Mouse (Mus musculus) lung, embryonic 15.5 days (tissue): ENCODE measurements around the gene Prickle3. TPM values are rescaled to one million over a fixed set of nuclear protein-coding genes. Genes with fewer than 3 reads are reported as not detected.

Source experiments
- ATAC-seq: fragments of 200-750 bp; cut with Nextera tagmentation; 2 replicates; pipeline ENCODE4 v1.8.0; 2017; ENCODE audit warnings: moderate number of reproducible peaks, borderline replicate concordance; ENCODE audit not compliant: low FRiP score, low TSS enrichment; ENCODE audit errors: extremely low read depth
- H3K27ac ChIP-seq: fragments of 300-500 bp; sonication (generic); 2 replicates; pipeline ENCODE4 v1.5.1; 2015; ENCODE audit warnings: moderate library complexity, mild to moderate bottlenecking, inconsistent platforms
- H3K27me3 ChIP-seq: fragments of 300-500 bp; sonication (generic); 2 replicates; pipeline ENCODE4 v1.6.1; 2015; ENCODE audit warnings: inconsistent platforms
- H3K36me3 ChIP-seq: fragments of 300-500 bp; sonication (generic); 2 replicates; pipeline ENCODE4 v1.6.1; 2015; ENCODE audit warnings: inconsistent platforms
- H3K4me1 ChIP-seq: fragments of 300-500 bp; sonication (generic); 2 replicates; pipeline ENCODE4 v1.6.1; 2015; ENCODE audit warnings: inconsistent platforms
- H3K4me2 ChIP-seq: fragments of 300-500 bp; sonication (generic); 2 replicates; pipeline ENCODE4 v1.6.1; 2015; ENCODE audit warnings: inconsistent platforms, mild to moderate bottlenecking, moderate library complexity
- H3K4me3 ChIP-seq: fragments of 300-500 bp; sonication (generic); 2 replicates; pipeline ENCODE4 v1.5.1; 2015; ENCODE audit warnings: mild to moderate bottlenecking, inconsistent platforms
- H3K9ac ChIP-seq: fragments of 300-500 bp; sonication (generic); 2 replicates; pipeline ENCODE4 v1.6.1; 2015; ENCODE audit warnings: inconsistent platforms
- H3K9me3 ChIP-seq: fragments of 300-500 bp; sonication (generic); 2 replicates; pipeline ENCODE4 v1.6.1; 2016; ENCODE audit warnings: inconsistent platforms
- WGBS: fragments of 180-500 bp; shearing (Covaris S2); methylation state at CpG from one replicate; pipeline ENCODE4 v1.1.7; 2015; 5-methylcytosine and 5-hydroxymethylcytosine counted together
- polyA plus RNA-seq: library from polyadenylated mRNA; unstranded; fragments of >200 nt; fragmentation: Nextera tagmentation; extraction: Ambion mirVana; gene quantifications from 2 replicates; pipeline ENCODE4 v1.2.1, GENCODE M21; 2015

Prickle3 gene
- polyA plus RNA-seq, result 8.5 and 8.8 TPM in 2 replicates

GRCm38 (mm10) chrX:7657221-7657639 lies at the start of gene Prickle3:
Prickle3 (plus strand) TSS chrX:7657260.
- H3K4me3 ChIP-seq, result peak within 1 kb of the TSS; percentile 55
- H3K4me2 ChIP-seq, result peak within 1 kb of the TSS; percentile 60
- ATAC-seq, result peak; percentile 64; the same call in 1 of the 2 replicates
- WGBS, result 17% methylated on average over 26 of the region's 26 CpGs
- H3K27ac ChIP-seq, result peak within 1 kb of the TSS; percentile 69
- peak within 1 kb of the TSS; percentile 62 for H3K9ac ChIP-seq
- H3K36me3 ChIP-seq, result no peaks in the 10 kb centered on the region
- no peaks in the 10 kb centered on the region for H3K9me3 ChIP-seq
- H3K4me1 ChIP-seq, result peaks cover 11% of the 10 kb centered on the region
- H3K27me3 ChIP-seq, result no peaks in the 10 kb centered on the region

GRCm38 (mm10) chrX:7610035-7610434 lies 47.0 kb upstream of the Prickle3 start:
- Histone ChIP-seq H3K36me3 (no peaks in the 10 kb centered on the region), H3K9me3 (no peaks in the 10 kb centered on the region), H3K4me3 (peak overlapping the region; percentile 35), H3K4me2 (peak overlapping the region; percentile 76), H3K27ac (no peak overlapping the region), H3K27me3 (no peaks in the 10 kb centered on the region), H3K9ac (no peak overlapping the region), H3K4me1 (no peaks in the 10 kb centered on the region)
- 14% methylated on average over 21 of the region's 21 CpGs for WGBS
- no peak for ATAC-seq

- Histone ChIP-seq H3K4me3 (peak overlapping the region; percentile 35), H3K9ac (no peak overlapping the region), H3K4me1 (no peaks in the 10 kb centered on the region), H3K27ac (no peak overlapping the region), H3K4me2 (peak overlapping the region; percentile 76), H3K27me3 (no peaks in the 10 kb centered on the region), H3K36me3 (no peaks in the 10 kb centered on the region), H3K9me3 (no peaks in the 10 kb centered on the region)
- ATAC-seq, result no peak
- WGBS, result 25% methylated on average over 26 of the region's 26 CpGs
These were observed 46.4 kb upstream of the Prickle3 start for GRCm38 (mm10) chrX:7610536-7611258.

- no peak overlapping the region for H3K9ac ChIP-seq
- no peak overlapping the region for H3K4me3 ChIP-seq
- H3K27me3 ChIP-seq, result no peaks in the 10 kb centered on the region
- no peak for ATAC-seq
- H3K9me3 ChIP-seq, result no peaks in the 10 kb centered on the region
- no peaks in the 10 kb centered on the region for H3K36me3 ChIP-seq
- H3K4me1 ChIP-seq, result no peaks in the 10 kb centered on the region
- no peak overlapping the region for H3K4me2 ChIP-seq
- WGBS, result 70% methylated on average over 12 of the region's 12 CpGs
- H3K27ac ChIP-seq, result no peak overlapping the region
These were observed 39.0 kb upstream of the Prickle3 start for GRCm38 (mm10) chrX:7617889-7618551.

GRCm38 (mm10) chrX:7632560-7632959 lies 24.5 kb upstream of the Prickle3 start:
- Histone ChIP-seq H3K27me3 (no peaks in the 10 kb centered on the region), H3K36me3 (no peaks in the 10 kb centered on the region), H3K4me2 (no peak overlapping the region), H3K9me3 (no peaks in the 10 kb centered on the region), H3K9ac (no peak overlapping the region), H3K4me3 (no peak overlapping the region), H3K27ac (no peak overlapping the region), H3K4me1 (no peaks in the 10 kb centered on the region)
- 83% methylated on average over 6 of the region's 6 CpGs for WGBS
- ATAC-seq, result no peak

- Histone ChIP-seq H3K36me3 (no peaks in the 10 kb centered on the region), H3K4me3 (no peak overlapping the region), H3K9me3 (no peaks in the 10 kb centered on the region), H3K4me2 (no peak overlapping the region), H3K27ac (no peak overlapping the region), H3K9ac (no peak overlapping the region), H3K27me3 (peaks cover 7% of the 10 kb centered on the region; the same call in 1 of the 2 replicates), H3K4me1 (no peaks in the 10 kb centered on the region)
- ATAC-seq, result no peak
- 64% methylated on average over 3 of the region's 3 CpGs for WGBS
These were observed 22.0 kb upstream of the Prickle3 start for GRCm38 (mm10) chrX:7635101-7635500.

- peak within 1 kb of the TSS; percentile 21 for H3K4me3 ChIP-seq
These were observed 18.5 kb upstream of the Prickle3 start, which contains the start of gene Syp for GRCm38 (mm10) chrX:7638401-7639091. Syp (plus strand) TSS chrX:7638471.

GRCm38 (mm10) chrX:7639536-7640325 lies 17.3 kb upstream of the Prickle3 start:
- H3K4me2 ChIP-seq, result no peak overlapping the region
- no peak overlapping the region for H3K4me3 ChIP-seq
- H3K36me3 ChIP-seq, result no peaks in the 10 kb centered on the region
- no peaks in the 10 kb centered on the region for H3K9me3 ChIP-seq
- H3K27ac ChIP-seq, result no peak overlapping the region
- 13% methylated on average over 13 of the region's 13 CpGs for WGBS
- peaks cover 7% of the 10 kb centered on the region; the same call in 1 of the 2 replicates for H3K27me3 ChIP-seq
- ATAC-seq, result no peak
- H3K4me1 ChIP-seq, result no peaks in the 10 kb centered on the region
- no peak overlapping the region for H3K9ac ChIP-seq

More at GRCm38 (mm10) chrX:7638401-7639091, 18.5 kb upstream of the Prickle3 start, which contains the start of gene Syp:
- Histone ChIP-seq H3K4me2 (peak within 1 kb of the TSS; percentile 51), H3K36me3 (no peaks in the 10 kb centered on the region), H3K4me1 (no peaks in the 10 kb centered on the region), H3K27ac (no peak within 1 kb of the TSS), H3K27me3 (peaks cover 7% of the 10 kb centered on the region; the same call in 1 of the 2 replicates), H3K9ac (no peak within 1 kb of the TSS), H3K9me3 (no peaks in the 10 kb centered on the region)
- 8% methylated on average over 40 of the region's 42 CpGs for WGBS
- peak; percentile 75 for ATAC-seq

GRCm38 (mm10) chrX:7640785-7641184 lies 16.3 kb upstream of the Prickle3 start:
- no peak overlapping the region for H3K4me2 ChIP-seq
- H3K4me1 ChIP-seq, result no peaks in the 10 kb centered on the region
- H3K9ac ChIP-seq, result no peak overlapping the region
- ATAC-seq, result no peak
- H3K4me3 ChIP-seq, result no peak overlapping the region
- 16% methylated on average over 12 of the region's 12 CpGs for WGBS
- no peaks in the 10 kb centered on the region for H3K9me3 ChIP-seq
- peaks cover 7% of the 10 kb centered on the region; the same call in 1 of the 2 replicates for H3K27me3 ChIP-seq
- no peaks in the 10 kb centered on the region for H3K36me3 ChIP-seq
- no peak overlapping the region for H3K27ac ChIP-seq

GRCm38 (mm10) chrX:7645349-7645748 lies 11.7 kb upstream of the Prickle3 start:
- H3K4me3 ChIP-seq, result no peak overlapping the region
- H3K9me3 ChIP-seq, result no peaks in the 10 kb centered on the region
- H3K36me3 ChIP-seq, result no peaks in the 10 kb centered on the region
- H3K4me1 ChIP-seq, result no peaks in the 10 kb centered on the region
- H3K27me3 ChIP-seq, result no peaks in the 10 kb centered on the region
- no peak overlapping the region for H3K4me2 ChIP-seq
- ATAC-seq, result no peak
- no peak overlapping the region for H3K27ac ChIP-seq
- WGBS, result 8% methylated on average over 5 of the region's 5 CpGs
- no peak overlapping the region for H3K9ac ChIP-seq

GRCm38 (mm10) chrX:7648671-7649304 lies 8.3 kb upstream of the Prickle3 start:
- peak; percentile 97 for ATAC-seq

More at GRCm38 (mm10) chrX:7648671-7649304, 8.3 kb upstream of the Prickle3 start:
- H3K9me3 ChIP-seq, result no peaks in the 10 kb centered on the region
- WGBS, result 23% methylated on average over 24 of the region's 25 CpGs
- no peaks in the 10 kb centered on the region for H3K36me3 ChIP-seq
- H3K9ac ChIP-seq, result peak overlapping the region; percentile 74
- H3K4me1 ChIP-seq, result no peaks in the 10 kb centered on the region
- H3K27ac ChIP-seq, result peak overlapping the region; percentile 80
- H3K4me2 ChIP-seq, result peak overlapping the region; percentile 60
- peak overlapping the region; percentile 51 for H3K4me3 ChIP-seq
- H3K27me3 ChIP-seq, result no peaks in the 10 kb centered on the region
